Mouse (Mus musculus) hindbrain, postnatal 0 days (tissue): ENCODE data around the gene Sppl2b. TPM values are rescaled to one million over a fixed set of nuclear protein-coding genes. Genes with fewer than 3 reads are reported as not detected.

Experiments used
- ATAC-seq: fragments of 200-750 bp; cut with Nextera tagmentation; 2 replicates; pipeline ENCODE4 v1.8.0; 2017; ENCODE audit warnings: mild to moderate bottlenecking, moderate TSS enrichment, moderate library complexity
- DNase-seq: peaks from one replicate; pipeline ENCODE4 v3.0.0-alpha.2; 2015; ENCODE audit warnings: low spot score
- H3K27ac ChIP-seq: fragments of 300-500 bp; sonication (generic); 2 replicates; pipeline ENCODE4 v1.5.1; 2014; ENCODE audit warnings: mild to moderate bottlenecking
- H3K27me3 ChIP-seq: fragments of 300-500 bp; sonication (generic); 2 replicates; pipeline ENCODE4 v1.6.1; 2014; ENCODE audit warnings: low read length, mixed read lengths; ENCODE audit not compliant: insufficient read depth
- H3K36me3 ChIP-seq: fragments of 300-500 bp; sonication (generic); 2 replicates; pipeline ENCODE4 v1.6.1; 2014; ENCODE audit warnings: low read length, mixed read lengths; ENCODE audit not compliant: insufficient read depth
- H3K4me1 ChIP-seq: fragments of 300-500 bp; sonication (generic); 2 replicates; pipeline ENCODE4 v1.6.1; 2014; ENCODE audit warnings: antibody characterized with exemption, low read length, mixed read lengths; ENCODE audit not compliant: insufficient read depth
- H3K4me2 ChIP-seq: fragments of 300-500 bp; sonication (generic); 2 replicates; pipeline ENCODE4 v1.6.1; 2014; ENCODE audit warnings: low read depth, mild to moderate bottlenecking, low read length, moderate library complexity, mixed read lengths
- H3K4me3 ChIP-seq: fragments of 300-500 bp; sonication (generic); 2 replicates; pipeline ENCODE4 v1.5.1; 2014; ENCODE audit warnings: low read length
- H3K9ac ChIP-seq: fragments of 300-500 bp; sonication (generic); replicated peaks from 2 replicates; pipeline ENCODE4 v1.6.1; 2014; ENCODE audit warnings: mild to moderate bottlenecking, low read length, moderate library complexity, mixed read lengths
- H3K9me3 ChIP-seq: fragments of 300-500 bp; sonication (generic); 2 replicates; pipeline ENCODE4 v1.6.1; 2016; ENCODE audit warnings: low read length, mixed read lengths
- CTCF ChIP-seq: IDR thresholded peaks from 2 replicates; pipeline ENCODE4 v1.5.1; 2016; ENCODE audit warnings: antibody characterized with exemption, control low read depth, low read depth
- WGBS: fragments of 180-500 bp; shearing (Covaris S2); extraction: QIAGEN DNeasy Blood & Tissue Kit; methylation state at CpG from one replicate; pipeline ENCODE4 v1.1.7; 2014; 5-methylcytosine and 5-hydroxymethylcytosine counted together
- polyA plus RNA-seq: library from polyadenylated mRNA; unstranded; fragments of >200 nt; fragmentation: Nextera tagmentation; extraction: Ambion mirVana; gene quantifications from 2 replicates; pipeline ENCODE4 v1.2.1, GENCODE M21; 2015
- total RNA-seq: library from RNA; depleted of rRNA; stranded (reverse); fragments of >200 nt; gene quantifications from 2 replicates; pipeline ENCODE4 v1.2.3, GENCODE M21; 2014

Gene Sppl2b
- total and polyA plus RNA-seq, 2 experiments from 2014 or later: 76.2 to 161 TPM

DNA sequence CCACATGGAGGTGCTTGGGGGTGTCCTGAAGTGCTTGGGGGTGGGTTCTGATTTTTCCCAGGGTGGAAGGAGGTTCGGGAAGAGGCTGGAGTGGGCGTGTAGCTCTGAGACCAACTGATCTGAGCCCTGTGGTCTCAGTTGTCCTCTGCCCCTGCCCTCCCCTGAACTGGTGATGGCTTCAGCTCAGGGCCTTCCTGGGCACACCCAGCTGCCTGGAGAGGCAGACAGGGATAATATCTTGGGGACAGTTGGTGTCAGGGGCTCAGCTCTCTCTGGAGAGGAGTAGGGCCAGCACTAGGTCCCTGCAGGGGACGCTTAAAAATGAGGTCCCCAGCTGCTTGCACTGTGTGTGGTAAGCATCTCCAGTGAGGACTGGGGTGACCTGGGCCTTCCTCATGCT is 2.8 kb downstream of the Sppl2b start:
- ATAC-seq: no peak
- peak overlapping the region; percentile 86; the same call in 1 of the 2 replicates for H3K27ac ChIP-seq
- peak overlapping the region; percentile 28; the same call in 1 of the 2 replicates for H3K9ac ChIP-seq

DNA sequence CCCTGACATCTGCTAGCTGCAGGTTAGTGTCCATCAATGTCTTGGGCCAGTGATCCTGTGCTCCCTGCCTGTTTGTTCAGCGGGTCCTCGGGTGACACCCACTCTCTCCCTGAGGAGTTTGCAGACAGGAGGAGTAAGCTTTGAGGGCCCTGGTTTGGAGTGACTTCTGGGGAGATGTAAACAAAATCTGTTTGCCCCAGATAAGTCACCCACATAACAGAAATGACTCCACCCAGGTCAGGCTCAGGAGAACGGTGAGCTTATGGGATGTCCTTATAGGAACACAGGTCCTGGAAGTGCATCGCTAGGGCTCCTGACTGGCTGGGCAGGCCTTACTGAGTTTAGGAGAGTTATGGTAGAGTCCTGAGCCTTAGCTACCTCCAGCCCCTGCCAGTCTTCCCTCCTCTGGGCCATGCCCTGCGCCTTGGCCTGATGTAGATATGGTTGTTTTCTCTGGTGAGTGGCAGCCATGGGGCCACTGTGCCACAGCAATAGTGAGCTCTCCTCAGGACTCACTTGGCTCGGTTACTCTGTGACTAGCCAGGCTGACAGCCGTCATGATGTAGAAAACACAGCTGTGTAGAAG is 3.4 kb downstream of the Sppl2b start:
- H3K27ac ChIP-seq: peak overlapping the region; percentile 86; the same call in 1 of the 2 replicates
- DNase-seq (no peak), ATAC-seq (no peak)
- no peak overlapping the region for H3K4me2 ChIP-seq
- peaks cover 16% of the 10 kb centered on the region; the same call in 1 of the 2 replicates for H3K4me1 ChIP-seq
- H3K36me3 ChIP-seq: peaks cover 16% of the 10 kb centered on the region
- no peaks in the 10 kb centered on the region for H3K27me3 ChIP-seq
- whole genome bisulfite sequencing: 85% methylated on average over 7 of the region's 7 CpGs
- TF ChIP-seq CTCF: no peak
- no peak overlapping the region for H3K9ac ChIP-seq
- no peak overlapping the region for H3K4me3 ChIP-seq
- H3K9me3 ChIP-seq: no peaks in the 10 kb centered on the region

More for the DNA sequence above, 2.8 kb downstream of the Sppl2b start:
- peak overlapping the region; percentile 28; the same call in 1 of the 2 replicates for H3K4me2 ChIP-seq
- no peak overlapping the region for H3K4me3 ChIP-seq
- no peaks in the 10 kb centered on the region for H3K27me3 ChIP-seq
- 60% methylated on average over 3 of the region's 3 CpGs for WGBS
- no peak for DNase-seq
- no peak for TF ChIP-seq CTCF
- peaks cover 16% of the 10 kb centered on the region for H3K36me3 ChIP-seq
- peaks cover 16% of the 10 kb centered on the region; the same call in 1 of the 2 replicates for H3K4me1 ChIP-seq
- no peaks in the 10 kb centered on the region for H3K9me3 ChIP-seq

DNA sequence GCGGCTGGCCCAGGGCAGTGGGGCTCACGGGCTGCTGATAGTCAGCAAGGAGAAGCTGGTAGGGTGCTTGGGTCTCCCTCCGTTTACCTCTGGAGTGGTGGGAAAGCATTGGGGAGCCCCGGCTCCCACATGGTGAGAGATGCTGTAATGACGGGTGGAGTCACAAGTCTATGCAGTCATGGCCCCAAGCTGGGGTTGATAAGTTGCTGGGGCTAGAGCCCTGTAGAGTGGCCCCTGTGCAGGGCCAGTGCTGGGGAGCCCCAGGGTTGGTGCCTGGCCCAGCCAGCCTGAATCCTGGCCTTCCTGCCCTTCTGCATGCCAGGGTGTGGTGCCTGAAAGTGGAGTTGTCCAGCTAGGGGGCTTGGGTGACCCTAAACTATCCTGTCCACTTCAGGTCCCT is 7.2 kb downstream of the Sppl2b start:
- 88% methylated on average over 5 of the region's 5 CpGs for WGBS
- Histone ChIP-seq H3K4me3 (no peak overlapping the region), H3K9me3 (no peaks in the 10 kb centered on the region), H3K4me1 (no peaks in the 10 kb centered on the region), H3K27me3 (no peaks in the 10 kb centered on the region), H3K4me2 (no peak overlapping the region), H3K27ac (no peak overlapping the region), H3K36me3 (peaks cover 21% of the 10 kb centered on the region), H3K9ac (no peak overlapping the region)
- no peak for DNase-seq
- no peak for ATAC-seq
- TF ChIP-seq CTCF: no peak

DNA sequence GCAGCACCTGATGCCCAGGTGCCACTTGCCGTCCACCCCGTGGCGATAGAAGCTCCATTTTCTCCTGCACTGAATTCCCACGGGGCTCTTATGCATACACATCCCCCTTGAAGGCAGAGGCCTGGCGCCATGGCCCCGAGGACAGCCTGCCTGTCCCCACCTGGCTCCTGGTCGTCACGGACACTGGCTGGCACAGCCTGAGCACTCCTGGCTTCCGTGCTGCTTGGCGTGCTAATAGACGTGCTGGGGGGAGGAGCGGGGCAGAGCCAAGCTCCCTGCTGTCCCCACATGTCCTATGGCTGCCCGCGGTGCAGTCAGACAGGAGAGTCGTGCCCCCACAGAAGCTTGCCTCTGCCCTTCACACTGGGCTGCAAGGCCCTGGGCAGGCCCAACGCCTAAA is 9.4 kb downstream of the Sppl2b start:
- Histone ChIP-seq H3K36me3 (peaks cover 31% of the 10 kb centered on the region), H3K9me3 (no peaks in the 10 kb centered on the region), H3K4me1 (no peaks in the 10 kb centered on the region), H3K27me3 (no peaks in the 10 kb centered on the region), H3K4me3 (no peak overlapping the region), H3K4me2 (no peak overlapping the region), H3K9ac (no peak overlapping the region), H3K27ac (no peak overlapping the region)
- no peak for TF ChIP-seq CTCF
- 71% methylated on average over 16 of the region's 16 CpGs for WGBS
- DNase-seq: peak; percentile 28
- ATAC-seq: no peak

DNA sequence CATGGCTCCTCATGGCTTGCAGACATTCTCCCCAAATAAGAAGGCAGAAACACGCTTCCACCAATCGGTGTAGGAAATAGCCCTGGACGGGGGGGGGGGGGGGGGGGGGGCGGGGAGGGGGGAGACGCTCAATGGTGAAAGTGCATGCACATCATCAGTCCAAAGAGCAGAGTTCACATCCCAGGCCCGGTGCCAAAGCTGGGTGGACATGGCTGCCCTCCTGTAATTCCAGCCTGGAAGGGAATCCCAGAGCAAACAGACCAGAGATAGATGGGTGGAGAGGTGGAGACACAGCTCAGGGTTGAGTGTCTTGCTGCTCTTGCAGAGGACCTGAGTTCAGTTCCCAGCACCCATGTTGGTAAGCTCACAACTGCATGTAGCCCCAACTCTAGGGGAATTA is 15.9 kb downstream of the Sppl2b start:
- no peaks in the 10 kb centered on the region for H3K27me3 ChIP-seq
- TF ChIP-seq CTCF: no peak
- H3K36me3 ChIP-seq: peaks cover 11% of the 10 kb centered on the region; the same call in 1 of the 2 replicates
- DNase-seq (no peak), ATAC-seq (no peak)
- no peak overlapping the region for H3K9ac ChIP-seq
- no peak overlapping the region for H3K4me2 ChIP-seq
- no peak overlapping the region for H3K4me3 ChIP-seq
- no peaks in the 10 kb centered on the region for H3K4me1 ChIP-seq
- no peaks in the 10 kb centered on the region for H3K9me3 ChIP-seq
- WGBS: 73% methylated on average over 3 of the region's 6 CpGs
- no peak overlapping the region for H3K27ac ChIP-seq

DNA sequence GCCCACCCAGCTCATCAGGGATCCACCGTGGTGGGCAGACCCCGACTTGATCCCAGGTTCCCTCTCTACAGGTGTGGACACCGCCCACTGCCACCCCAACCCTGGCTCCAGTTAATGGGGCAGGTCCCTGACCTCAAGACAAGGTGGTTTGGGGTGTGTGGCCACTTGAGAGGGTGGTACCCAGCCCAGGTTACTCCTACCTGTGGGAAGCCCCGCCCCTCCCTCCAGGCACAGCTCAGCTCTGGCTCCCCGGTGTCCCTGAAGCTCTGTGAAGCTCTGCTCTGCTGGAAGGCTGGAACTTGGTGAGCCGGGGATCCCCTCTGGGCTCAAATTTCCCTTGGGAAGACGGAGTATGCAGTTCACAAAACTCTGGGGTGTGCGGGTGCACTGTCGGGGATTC is 16.5 kb downstream of the Sppl2b start, which contains the start of gene Tmprss9:
Tmprss9 (plus strand) TSS at position 268 of the 400 bp plus-strand sequence.
- Histone ChIP-seq H3K36me3 (peaks cover 10% of the 10 kb centered on the region; the same call in 1 of the 2 replicates), H3K4me1 (no peaks in the 10 kb centered on the region), H3K9ac (no peak within 1 kb of the TSS), H3K4me2 (no peak within 1 kb of the TSS), H3K27ac (no peak within 1 kb of the TSS), H3K27me3 (no peaks in the 10 kb centered on the region), H3K4me3 (no peak within 1 kb of the TSS), H3K9me3 (no peaks in the 10 kb centered on the region)
- no peak for TF ChIP-seq CTCF
- WGBS: 40% methylated on average over 9 of the region's 9 CpGs
- DNase-seq (no peak), ATAC-seq (no peak)

DNA sequence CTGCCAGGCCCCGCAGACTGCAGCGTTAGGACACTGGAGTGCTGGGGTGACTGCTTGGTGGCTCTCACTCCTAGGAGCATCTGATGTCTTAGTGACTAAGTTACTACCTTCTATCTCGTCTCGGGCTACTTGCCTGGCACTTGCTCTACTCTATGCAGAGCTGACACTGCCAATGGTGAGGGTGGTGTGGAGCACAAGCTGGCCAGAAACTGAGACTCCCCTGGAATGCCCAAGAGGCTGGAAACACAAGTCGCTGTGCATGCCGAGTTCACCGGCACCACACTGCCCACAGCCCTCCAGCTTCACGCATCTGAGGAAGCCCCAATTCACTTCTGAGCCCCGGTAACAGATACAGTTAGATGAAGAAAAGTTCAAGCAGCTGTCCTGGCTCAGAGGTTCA is 19.0 kb downstream of the Sppl2b start:
- Histone ChIP-seq H3K36me3 (no peaks in the 10 kb centered on the region), H3K9ac (no peak overlapping the region), H3K4me2 (no peak overlapping the region), H3K4me3 (no peak overlapping the region), H3K27me3 (no peaks in the 10 kb centered on the region), H3K27ac (no peak overlapping the region), H3K4me1 (no peaks in the 10 kb centered on the region), H3K9me3 (no peaks in the 10 kb centered on the region)
- ATAC-seq: no peak
- no peak for TF ChIP-seq CTCF
- no peak for DNase-seq
- WGBS: 75% methylated on average over 9 of the region's 9 CpGs
